Mouse (Mus musculus) liver, adult 2 months (tissue): Measurements from ENCODE around the gene Prickle1.

Experiments
- CTCF ChIP-seq: fragments of 200-500 bp; IDR thresholded peaks from 2 replicates; pipeline ENCODE4 v1.5.1; 2011; ENCODE audit warnings: low read depth, low read length, control low read depth
- POLR2A ChIP-seq: fragments of 200-500 bp; IDR thresholded peaks from 2 replicates; pipeline ENCODE4 v1.6.1; 2011; ENCODE audit warnings: low read length, control low read depth; ENCODE audit not compliant: insufficient read depth; ENCODE audit errors: extremely low read depth

- no peak for TF ChIP-seq CTCF
- no peak for TF ChIP-seq POLR2A
Observed at GRCm38 (mm10) chr15:93591371-93591770, 4.3 kb downstream of the Prickle1 start.
